Mouse (Mus musculus) spleen, adult 2 months (tissue): ENCODE data around the gene Pisd. TPM values are rescaled to one million over a fixed set of nuclear protein-coding genes. Genes with fewer than 3 reads are reported as not detected.
A peak's percentile ranks its signal among the peaks of the same experiment; 100 is the strongest.

Experiments
- DNase-seq, 2 experiments: peaks; one replicate each; pipeline versions ENCODE4 v3.0.0 to v3.0.0-alpha.2; 2012 to 2021; ENCODE audit warnings: low spot score in 2 of 2, low read depth in 1 of 2
- H3K27ac ChIP-seq: fragments of 200-500 bp; 2 replicates; pipeline ENCODE4 v1.5.1; 2012; ENCODE audit warnings: low read length, inconsistent platforms; ENCODE audit not compliant: insufficient read depth
- H3K27me3 ChIP-seq: fragments of 200-500 bp; 2 replicates; pipeline ENCODE4 v1.6.1; 2012; ENCODE audit warnings: mild to moderate bottlenecking, moderate library complexity, low read length, inconsistent platforms; ENCODE audit not compliant: control insufficient read depth, insufficient read depth
- H3K36me3 ChIP-seq: fragments of 200-500 bp; 2 replicates; pipeline ENCODE4 v1.6.1; 2012; ENCODE audit warnings: mild to moderate bottlenecking, low read length, inconsistent platforms; ENCODE audit not compliant: control insufficient read depth, insufficient read depth
- H3K4me1 ChIP-seq: fragments of 200-500 bp; 2 replicates; pipeline ENCODE4 v1.6.1; 2011; ENCODE audit warnings: inconsistent platforms; ENCODE audit not compliant: control insufficient read depth, insufficient read depth, insufficient read length
- H3K4me3 ChIP-seq: fragments of 200-500 bp; 2 replicates; pipeline ENCODE4 v1.5.1; 2011; ENCODE audit warnings: mild to moderate bottlenecking, inconsistent platforms; ENCODE audit not compliant: insufficient read depth, insufficient read length; ENCODE audit errors: extremely low read depth
- CTCF ChIP-seq: fragments of 200-500 bp; IDR thresholded peaks from 2 replicates; pipeline ENCODE4 v1.5.1; 2011; ENCODE audit warnings: mild to moderate bottlenecking, inconsistent platforms; ENCODE audit not compliant: insufficient read depth, insufficient read length, insufficient replicate concordance; ENCODE audit errors: extremely low read depth
- POLR2A ChIP-seq: fragments of 200-500 bp; IDR thresholded peaks from 2 replicates; pipeline ENCODE4 v1.6.1; 2011; ENCODE audit warnings: low read depth, low read length, inconsistent platforms
- WGBS: fragments of 180-500 bp; shearing (Covaris S2); methylation state at CpG from one replicate; pipeline ENCODE4 v1.1.7; 2018; 5-methylcytosine and 5-hydroxymethylcytosine counted together
- polyA plus RNA-seq: library from polyadenylated mRNA; depleted of rRNA; stranded (reverse); fragments of >200 nt; gene quantifications from 2 replicates; pipeline ENCODE4 v1.2.3, GENCODE M21; 2012

Gene Pisd
- polyA plus RNA-seq, 1 experiment: 32.3 TPM

DNA sequence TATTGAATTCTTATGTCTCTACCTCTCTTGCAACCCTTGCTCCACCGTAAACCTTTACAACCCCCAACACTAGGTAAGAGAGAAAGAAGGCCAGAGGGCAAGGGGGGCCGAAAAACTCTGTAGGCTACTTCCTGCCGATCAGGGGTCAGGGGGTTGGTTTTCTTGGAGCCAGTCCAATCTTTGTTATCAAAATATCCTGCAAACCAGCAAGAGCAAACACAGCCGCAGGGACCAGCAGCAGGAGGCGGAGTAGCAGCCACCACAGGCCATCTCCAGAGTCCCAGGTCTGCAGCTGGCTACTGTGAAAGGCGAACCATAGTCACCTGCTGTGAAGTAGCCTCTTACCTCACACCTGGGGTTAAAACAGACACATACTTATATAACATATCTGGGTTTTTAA lies 66.5 kb downstream of the Pisd start:
- H3K36me3 ChIP-seq: no peaks in the 10 kb centered on the region
- H3K27ac ChIP-seq: no peak overlapping the region
- TF ChIP-seq POLR2A: no peak
- no peak for TF ChIP-seq CTCF
- no peaks in the 10 kb centered on the region for H3K4me1 ChIP-seq
- whole genome bisulfite sequencing: 79% methylated on average over 6 of the region's 6 CpGs
- DNase-seq: no peak
- no peak overlapping the region for H3K4me3 ChIP-seq
- H3K27me3 ChIP-seq: no peaks in the 10 kb centered on the region

DNA sequence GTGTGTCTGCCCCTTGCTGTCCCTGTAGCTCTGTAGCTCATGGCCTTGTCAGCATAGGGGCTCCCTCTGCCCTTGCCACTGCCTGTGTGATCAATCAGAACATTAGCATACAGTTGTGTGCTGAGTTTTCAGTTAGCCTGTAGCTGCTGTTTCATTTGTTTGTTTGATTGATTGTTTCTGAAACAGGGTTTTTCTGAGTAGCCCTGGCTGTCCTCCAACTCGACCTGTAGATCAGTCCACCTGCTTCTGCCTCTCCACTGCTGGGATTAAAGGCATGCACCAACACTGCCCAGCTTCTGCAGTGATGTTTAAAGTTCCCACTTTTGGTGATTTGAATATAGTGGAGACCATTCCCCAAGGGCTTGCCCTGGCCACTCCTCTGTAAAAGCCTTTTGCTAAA lies 67.7 kb downstream of the Pisd start:
- no peak overlapping the region for H3K4me3 ChIP-seq
- TF ChIP-seq POLR2A (no peak), CTCF (no peak)
- H3K27ac ChIP-seq: no peak overlapping the region
- 42% methylated on average over 1 of the region's 1 CpGs for WGBS
- no peaks in the 10 kb centered on the region for H3K4me1 ChIP-seq
- DNase-seq: no peak
- H3K36me3 ChIP-seq: no peaks in the 10 kb centered on the region
- H3K27me3 ChIP-seq: no peaks in the 10 kb centered on the region

DNA sequence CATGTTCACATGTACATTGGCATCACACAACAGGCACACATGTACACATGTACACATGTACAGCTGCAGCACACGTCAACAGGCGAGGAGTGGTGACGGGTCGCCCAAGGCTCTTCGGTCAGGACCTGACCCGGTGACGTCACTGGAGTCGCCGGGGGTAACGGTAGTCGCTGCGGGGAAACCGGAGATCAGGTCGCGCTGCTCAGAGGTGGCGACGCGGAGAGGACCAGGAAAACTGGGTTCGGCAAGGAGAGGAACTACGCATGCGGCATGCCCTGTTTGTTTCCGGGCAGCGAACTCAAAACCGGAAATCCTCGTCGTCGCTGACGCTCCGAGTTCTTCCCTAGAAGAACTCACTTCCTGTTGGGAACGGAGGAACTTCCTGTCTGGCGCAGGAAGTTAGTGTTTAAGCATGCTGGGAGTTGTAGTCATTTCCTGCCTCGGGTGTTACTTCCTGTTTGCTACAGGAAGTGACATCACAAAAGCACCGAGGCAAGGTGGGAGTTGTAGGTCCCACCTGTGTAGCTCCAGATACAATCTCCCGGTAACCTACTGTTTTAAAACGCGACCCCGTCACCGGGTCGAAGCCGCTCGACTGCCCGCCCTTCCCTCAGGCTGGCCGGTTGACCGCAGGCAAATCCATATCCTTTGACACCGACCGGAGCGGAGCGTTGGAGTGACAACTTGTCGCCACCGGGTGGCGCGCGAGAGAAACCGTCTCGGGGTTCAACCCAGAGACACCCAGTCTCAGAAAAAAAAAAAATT lies 71.6 kb downstream of the Pisd start:
- Histone ChIP-seq H3K27me3 (no peaks in the 10 kb centered on the region; the same call in 1 of the 2 replicates), H3K4me3 (peak overlapping the region; percentile 68), H3K4me1 (no peaks in the 10 kb centered on the region), H3K36me3 (no peaks in the 10 kb centered on the region), H3K27ac (peak overlapping the region; percentile 84)
- TF ChIP-seq POLR2A: peak; percentile 57
- TF ChIP-seq CTCF: peak; percentile 79
- DNase-seq: peak; percentile 76 to 98
- under 1% methylated on average over 55 of the region's 55 CpGs for WGBS

DNA sequence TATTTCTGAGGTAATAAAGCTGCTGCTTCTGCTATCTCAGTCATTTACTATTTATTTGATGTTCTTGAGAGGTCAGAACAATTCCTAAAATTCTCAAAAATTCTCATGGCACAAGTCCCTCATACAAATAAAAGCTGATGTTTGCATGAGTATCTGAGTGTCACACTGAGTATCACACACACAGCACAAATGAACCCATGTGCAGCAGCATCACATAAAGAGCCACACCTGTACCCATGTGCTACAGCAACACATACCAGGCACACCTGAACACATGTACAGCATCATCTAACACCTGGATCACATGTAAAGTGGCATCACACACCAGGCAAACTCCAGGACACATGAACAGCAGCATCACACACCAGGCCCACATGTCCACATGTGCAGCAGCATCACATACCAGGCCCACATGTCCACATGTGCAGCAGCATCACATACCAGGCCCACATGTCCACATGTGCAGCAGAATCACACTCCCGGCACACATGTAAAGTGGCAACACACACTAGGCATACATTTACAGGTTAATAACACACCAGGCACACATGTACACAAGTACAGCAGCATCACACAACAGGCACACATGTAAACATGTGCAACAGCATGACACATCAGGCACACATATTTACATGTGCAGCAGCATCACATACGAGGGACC lies 72.3 kb downstream of the Pisd start:
- Histone ChIP-seq H3K4me3 (peak overlapping the region; percentile 68), H3K36me3 (no peaks in the 10 kb centered on the region), H3K4me1 (no peaks in the 10 kb centered on the region), H3K27ac (peak overlapping the region; percentile 84), H3K27me3 (no peaks in the 10 kb centered on the region; the same call in 1 of the 2 replicates)
- 19% methylated on average over 2 of the region's 2 CpGs for WGBS
- no peak for TF ChIP-seq POLR2A
- no peak for DNase-seq

DNA sequence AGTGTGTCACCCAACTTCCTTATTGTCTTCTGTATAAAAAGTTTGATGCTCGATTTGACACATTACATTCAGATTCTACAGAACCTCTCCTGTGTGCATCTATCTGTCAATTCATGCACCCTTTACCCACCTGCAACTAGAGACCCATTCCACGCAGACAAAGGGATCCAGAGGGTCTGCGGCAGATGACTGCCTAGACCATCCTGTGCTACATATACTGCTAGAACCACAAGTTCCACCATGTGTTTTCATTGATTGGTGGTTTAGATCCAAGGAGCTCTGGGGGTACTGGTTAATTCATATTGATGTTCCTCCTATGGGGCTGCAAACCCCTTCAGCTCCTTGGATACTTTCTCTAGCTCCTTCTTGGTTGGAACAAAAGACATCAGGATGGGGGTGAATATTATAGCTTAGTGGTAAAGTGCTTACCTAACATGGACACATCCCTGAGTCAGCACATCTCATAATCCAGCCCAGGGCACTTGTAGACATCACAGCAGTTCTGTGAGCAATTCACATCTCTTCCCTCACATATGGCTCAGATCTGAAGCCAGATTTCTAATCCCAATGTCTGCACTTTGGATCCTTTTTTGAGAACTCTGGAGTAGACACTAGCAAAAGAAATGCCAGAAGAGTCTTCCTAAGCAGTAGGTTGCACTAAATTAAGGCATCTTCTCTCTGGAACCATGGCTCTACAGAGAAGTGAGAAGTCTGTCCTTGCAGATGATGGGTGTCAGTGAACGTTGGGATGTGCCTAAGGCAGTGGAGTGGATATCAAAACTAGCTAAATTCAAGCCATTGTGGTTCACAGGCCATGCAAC lies 73.0 kb downstream of the Pisd start:
- H3K27me3 ChIP-seq: no peaks in the 10 kb centered on the region; the same call in 1 of the 2 replicates
- DNase-seq: no peak
- H3K4me1 ChIP-seq: no peaks in the 10 kb centered on the region
- TF ChIP-seq POLR2A: no peak
- no peak for TF ChIP-seq CTCF
- no peak overlapping the region for H3K27ac ChIP-seq
- no peak overlapping the region for H3K4me3 ChIP-seq
- 82% methylated on average over 4 of the region's 4 CpGs for WGBS
- no peaks in the 10 kb centered on the region for H3K36me3 ChIP-seq

DNA sequence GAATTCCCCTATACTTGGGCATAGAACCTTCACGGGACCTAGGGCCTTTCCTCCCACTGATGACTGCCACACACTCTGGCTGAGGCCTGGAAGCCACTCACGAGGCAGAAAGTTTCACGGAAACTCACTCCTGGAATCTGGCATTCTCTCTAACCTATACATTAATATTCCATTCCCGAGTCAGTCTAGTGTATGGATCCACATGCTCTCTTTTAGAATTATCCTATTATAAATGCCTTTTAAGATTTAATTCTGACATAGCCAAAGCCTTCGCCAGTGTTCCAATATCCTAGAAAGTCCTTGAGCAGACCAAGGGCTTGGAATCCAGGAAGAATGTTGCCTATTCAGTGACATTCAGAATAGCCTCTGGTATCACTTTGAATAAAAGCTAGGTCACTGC lies 74.0 kb downstream of the Pisd start:
- no peak for TF ChIP-seq CTCF
- TF ChIP-seq POLR2A: no peak
- 87% methylated on average over 5 of the region's 5 CpGs for WGBS
- H3K36me3 ChIP-seq: no peaks in the 10 kb centered on the region
- no peaks in the 10 kb centered on the region for H3K4me1 ChIP-seq
- no peak overlapping the region for H3K27ac ChIP-seq
- no peaks in the 10 kb centered on the region; the same call in 1 of the 2 replicates for H3K27me3 ChIP-seq
- no peak for DNase-seq
- no peak overlapping the region for H3K4me3 ChIP-seq
